Mouse (Mus musculus): ENCODE measurements at regions not wholly inside any gene's neighbourhood (a gene's known extent, or its start where the extent isn't known, plus 50 kb on each side); places are given as distances from the start of the nearest gene placed in this dataset.

GRCm38 (mm10) chr12:70749651-70750050 lies 75.7 kb upstream of the Frmd6 start:
- no peak for DNase-seq (ENCODE audit: extremely low read depth, insufficient read length, low spot score)

- no peak for DNase-seq (ENCODE audit: extremely low read depth, insufficient read length, low spot score)
These were observed 74.4 kb upstream of the Frmd6 start for GRCm38 (mm10) chr12:70750651-70751578.

GRCm38 (mm10) chr12:70752266-70752910 lies 72.9 kb upstream of the Frmd6 start:
- no peak for DNase-seq (ENCODE audit: extremely low read depth, insufficient read length, low spot score)

GRCm38 (mm10) chr12:70752911-70753290 lies 72.4 kb upstream of the Frmd6 start:
- DNase-seq (ENCODE audit: extremely low read depth, insufficient read length, low spot score), result no peak

GRCm38 (mm10) chr12:70753458-70753857 lies 71.9 kb upstream of the Frmd6 start:
- DNase-seq (ENCODE audit: extremely low read depth, insufficient read length, low spot score), result no peak

GRCm38 (mm10) chr12:70758080-70758479 lies 67.2 kb upstream of the Frmd6 start:
- DNase-seq (ENCODE audit: extremely low read depth, insufficient read length, low spot score), result no peak

GRCm38 (mm10) chr12:70763542-70763941 lies 61.8 kb upstream of the Frmd6 start:
- DNase-seq (ENCODE audit: extremely low read depth, insufficient read length, low spot score), result no peak

GRCm38 (mm10) chr12:70766319-70766718 lies 59.0 kb upstream of the Frmd6 start:
- no peak for DNase-seq (ENCODE audit: extremely low read depth, insufficient read length, low spot score)

GRCm38 (mm10) chr12:70767959-70768358 lies 57.4 kb upstream of the Frmd6 start:
- DNase-seq (ENCODE audit: extremely low read depth, insufficient read length, low spot score), result no peak

- DNase-seq (ENCODE audit: extremely low read depth, insufficient read length, low spot score), result no peak
These were observed 56.6 kb upstream of the Frmd6 start for GRCm38 (mm10) chr12:70768745-70769144.

GRCm38 (mm10) chr12:70769538-70770176 lies 55.7 kb upstream of the Frmd6 start:
- DNase-seq (ENCODE audit: extremely low read depth, insufficient read length, low spot score), result no peak

- DNase-seq (ENCODE audit: extremely low read depth, insufficient read length, low spot score), result no peak
These were observed 51.3 kb upstream of the Frmd6 start for GRCm38 (mm10) chr12:70774006-70774405.

- DNase-seq (ENCODE audit: extremely low read depth, insufficient read length, low spot score), result no peak
These were observed 50.3 kb upstream of the Frmd6 start for GRCm38 (mm10) chr12:70774816-70775591.
